Mouse (Mus musculus) naive thymus-derived CD4-positive, alpha-beta T cell, adult 2 months (primary cell): ENCODE measurements around the gene Vmn2r30.
A peak's percentile ranks its signal among the peaks of the same experiment; 100 is the strongest.
"Not testable (repeated sequence)": the region's sequence is repeated elsewhere in the genome, so short reads cannot be mapped to it uniquely, and the experiment has no call there.

Experiments
- DNase-seq: peaks from one replicate; pipeline ENCODE4 v3.0.0-alpha.2; 2011; ENCODE audit warnings: low read depth

The Vmn2r30 gene

DNA sequence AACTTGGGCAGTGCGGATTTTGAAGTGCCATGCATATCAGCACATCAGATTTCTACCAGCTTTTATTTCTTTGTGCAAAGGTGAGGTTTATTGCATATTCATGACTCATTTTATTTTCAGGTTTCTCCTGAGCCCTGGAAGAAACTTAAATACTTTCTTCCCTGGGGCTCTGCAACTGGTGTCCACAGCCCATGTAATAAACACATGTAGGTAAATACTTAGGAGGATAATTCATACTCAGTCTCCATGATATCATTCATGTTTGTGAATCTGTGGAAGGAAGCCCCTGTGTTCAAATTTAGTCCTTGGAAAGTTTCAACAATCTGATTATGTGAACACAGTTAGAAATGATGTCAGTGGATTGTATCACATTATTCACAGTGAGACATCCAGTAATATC, at the start of gene Vmn2r30:
Gene Vmn2r30, minus strand, starts transcription at position 101 of the 400 bp plus-strand sequence.
- not testable (repeated sequence) for DNase-seq

- DNase-seq = not testable (repeated sequence)
Observed at GRCm38 (mm10) chr7:7374431-7374830, 37.0 kb upstream of the Vmn2r30 start, which contains the start of gene Gm45783. Gene Gm45783, minus strand, starts transcription at chr7:7374573.

GRCm38 (mm10) chr7:7295595-7295994, 41.8 kb downstream of the Vmn2r30 start:
- DNase-seq = peak; percentile 76

DNA sequence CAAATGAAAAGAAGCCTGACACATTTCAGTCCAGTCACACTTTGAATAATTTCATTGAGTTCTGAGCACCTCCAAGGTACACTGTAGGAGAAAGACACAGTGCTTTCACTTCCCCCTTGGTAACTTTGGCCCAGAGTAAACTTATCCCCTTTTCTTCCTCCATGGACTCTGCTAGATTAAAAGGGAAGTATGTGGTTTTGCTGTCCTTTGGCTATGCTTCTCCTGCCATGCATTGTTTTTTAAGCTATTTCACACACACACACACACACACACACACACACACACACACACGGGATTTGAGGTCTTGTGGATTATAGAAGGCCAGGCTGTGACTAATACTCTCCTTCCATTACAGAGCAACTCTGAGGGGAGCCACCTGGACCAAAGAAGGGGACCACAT, 56.0 kb downstream of the Vmn2r30 start:
- no peak for DNase-seq

GRCm38 (mm10) chr7:7277966-7278567, 59.3 kb downstream of the Vmn2r30 start, which contains the start of gene Gm45844:
Gene Gm45844, minus strand, starts transcription at chr7:7278289.
- peak; percentile 85 for DNase-seq

GRCm38 (mm10) chr7:7277556-7277955, 59.9 kb downstream of the Vmn2r30 start:
- peak; percentile 34 for DNase-seq
